Mouse (Mus musculus): ENCODE results near the gene Rag1.

- TF ChIP-seq CTCF (IDR thresholded peaks at IDR 0.05; ENCODE audit: control insufficient read depth, insufficient read depth, insufficient replicate concordance, low read depth, low read length) (no peak), POLR2A (IDR thresholded peaks at IDR 0.05; ENCODE audit: control insufficient read depth, low read depth, low read length) (no peak)
Observed at GRCm38 (mm10) chr2:101627227-101627626, 22.1 kb downstream of the Rag1 start.
